Mouse (Mus musculus) C2C12 (cell line): ENCODE data around the gene Npr3. TPM values are rescaled to one million over a fixed set of nuclear protein-coding genes. Genes with fewer than 3 reads are reported as not detected.

Source experiments
- H3K27me3 ChIP-seq: one replicate; pipeline ENCODE4 v1.6.1; 2011; ENCODE audit not compliant: control insufficient read depth, insufficient read depth, insufficient read length
- H3K36me3 ChIP-seq: one replicate; pipeline ENCODE4 v1.6.1; 2011; ENCODE audit not compliant: control insufficient read depth, insufficient read depth
- H3K4me3 ChIP-seq: one replicate; pipeline ENCODE4 v1.5.1; 2011; ENCODE audit warnings: mild to moderate bottlenecking, control low read depth; ENCODE audit not compliant: poor library complexity, insufficient read depth, severe bottlenecking
- H3K79me2 ChIP-seq: one replicate; pipeline ENCODE4 v1.6.1; 2011; ENCODE audit not compliant: control insufficient read depth, insufficient read depth
- H3K79me3 ChIP-seq: one replicate; pipeline ENCODE4 v1.6.1; 2011; ENCODE audit warnings: low read depth, control low read depth
- H3ac ChIP-seq: one replicate; pipeline ENCODE3; 2011; ENCODE audit warnings: low read depth; ENCODE audit not compliant: control insufficient read depth, insufficient read length
- CEBPB ChIP-seq: IDR thresholded peaks from one replicate; pipeline ENCODE4 v1.6.1; 2011; ENCODE audit warnings: low read depth, mild to moderate bottlenecking, control low read depth, moderate library complexity
- CTCF ChIP-seq: IDR thresholded peaks from one replicate; pipeline ENCODE4 v1.5.1; 2011; ENCODE audit not compliant: control insufficient read depth, insufficient read depth, insufficient read length
- FOSL1 ChIP-seq: IDR thresholded peaks from one replicate; pipeline ENCODE4 v1.8.0; 2011; ENCODE audit warnings: mild to moderate bottlenecking, low read length; ENCODE audit not compliant: poor library complexity, insufficient read depth, severe bottlenecking
- MAX ChIP-seq: IDR thresholded peaks from one replicate; pipeline ENCODE4 v1.6.1; 2011; ENCODE audit warnings: mild to moderate bottlenecking, control low read depth
- MYOD1 ChIP-seq: IDR thresholded peaks from one replicate; pipeline ENCODE4 v1.6.1; 2011; ENCODE audit warnings: low read depth; ENCODE audit not compliant: control insufficient read depth, insufficient read length
- MYOG ChIP-seq: IDR thresholded peaks from one replicate; pipeline ENCODE4 v1.6.1; 2011; ENCODE audit not compliant: control insufficient read depth, insufficient read length; ENCODE audit errors: extremely low read depth
- USF1 ChIP-seq: IDR thresholded peaks from one replicate; pipeline ENCODE4 v1.6.1; 2011; ENCODE audit warnings: low read depth, mild to moderate bottlenecking, control low read depth, moderate library complexity
- polyA plus RNA-seq: library from polyadenylated mRNA; unstranded; fragments of >200 nt; fragmentation: generic; extraction: Trizol; gene quantifications from one replicate; pipeline ENCODE4 v1.2.1, GENCODE M21; 2012; ENCODE audit warnings: missing spikeins

Gene Npr3
- polyA plus RNA-seq, 1 experiment = 1.4 TPM

- Histone ChIP-seq H3K79me3 (no peaks in the 10 kb centered on the region), H3K27me3 (no peaks in the 10 kb centered on the region), H3K4me3 (no peak overlapping the region), H3K36me3 (no peaks in the 10 kb centered on the region), H3K79me2 (no peaks in the 10 kb centered on the region), H3ac (no peak overlapping the region)
- TF ChIP-seq USF1 (no peak), MAX (no peak)
Observed at GRCm38 (mm10) chr15:11897617-11898016, 9.5 kb downstream of the Npr3 start.

DNA sequence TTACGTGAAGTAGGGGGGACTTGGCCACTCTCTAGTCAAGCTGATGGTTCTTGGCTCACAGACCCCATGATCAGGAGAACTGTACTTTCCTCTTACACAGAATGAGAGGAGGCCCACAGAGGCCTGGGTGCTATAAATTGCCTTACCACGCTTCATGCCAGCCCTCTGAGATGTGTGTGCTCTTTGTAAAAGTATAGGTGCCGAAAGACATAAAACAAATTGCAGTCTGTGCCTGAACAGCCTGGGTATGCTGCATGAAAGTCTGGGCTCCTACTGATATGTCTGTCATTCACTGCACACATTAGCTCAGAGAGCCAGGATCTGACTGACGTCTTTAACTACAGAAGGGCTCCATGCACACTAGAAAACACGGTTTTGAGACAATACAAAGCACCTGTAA is 9.9 kb downstream of the Npr3 start:
- H3K36me3 ChIP-seq = no peaks in the 10 kb centered on the region
- TF ChIP-seq CEBPB (no peak), FOSL1 (no peak), USF1 (no peak), MYOG (no peak), CTCF (no peak), MYOD1 (no peak), MAX (no peak)
- no peak overlapping the region for H3ac ChIP-seq
- no peaks in the 10 kb centered on the region for H3K27me3 ChIP-seq
- no peaks in the 10 kb centered on the region for H3K79me2 ChIP-seq
- no peak overlapping the region for H3K4me3 ChIP-seq
- H3K79me3 ChIP-seq = no peaks in the 10 kb centered on the region

- no peaks in the 10 kb centered on the region for H3K79me2 ChIP-seq
- no peak overlapping the region for H3K4me3 ChIP-seq
- no peak overlapping the region for H3ac ChIP-seq
- no peaks in the 10 kb centered on the region for H3K79me3 ChIP-seq
- no peaks in the 10 kb centered on the region for H3K36me3 ChIP-seq
- no peaks in the 10 kb centered on the region for H3K27me3 ChIP-seq
- TF ChIP-seq MYOD1 = no peak
- TF ChIP-seq USF1 = no peak
- TF ChIP-seq FOSL1 = no peak
- TF ChIP-seq MAX = no peak
- no peak for TF ChIP-seq CTCF
- TF ChIP-seq MYOG = no peak
Observed at GRCm38 (mm10) chr15:11893969-11894368, 13.1 kb downstream of the Npr3 start.

DNA sequence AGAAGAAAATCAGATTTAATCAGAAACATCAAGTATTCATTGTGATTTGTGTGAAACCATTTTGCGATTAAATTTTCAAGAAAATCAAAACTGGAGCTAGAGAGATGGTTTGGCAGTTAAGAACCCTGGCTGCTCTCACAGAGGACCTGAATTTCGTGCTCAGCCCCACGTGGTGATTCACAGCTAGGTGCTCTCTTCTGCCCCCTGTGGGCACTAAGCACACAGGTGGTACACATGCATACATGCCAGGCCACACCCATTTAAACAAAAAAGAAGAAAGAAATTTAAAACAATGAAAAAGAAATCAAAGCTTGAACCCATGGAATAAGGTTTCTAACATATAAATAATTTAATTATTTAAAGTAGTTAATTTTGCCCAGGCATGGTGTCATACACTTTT is 15.7 kb downstream of the Npr3 start:
- Histone ChIP-seq H3K36me3 (no peaks in the 10 kb centered on the region), H3K27me3 (no peaks in the 10 kb centered on the region), H3ac (no peak overlapping the region), H3K79me2 (no peaks in the 10 kb centered on the region), H3K79me3 (no peaks in the 10 kb centered on the region), H3K4me3 (no peak overlapping the region)
- TF ChIP-seq USF1 (peak; percentile 46), CTCF (no peak)

DNA sequence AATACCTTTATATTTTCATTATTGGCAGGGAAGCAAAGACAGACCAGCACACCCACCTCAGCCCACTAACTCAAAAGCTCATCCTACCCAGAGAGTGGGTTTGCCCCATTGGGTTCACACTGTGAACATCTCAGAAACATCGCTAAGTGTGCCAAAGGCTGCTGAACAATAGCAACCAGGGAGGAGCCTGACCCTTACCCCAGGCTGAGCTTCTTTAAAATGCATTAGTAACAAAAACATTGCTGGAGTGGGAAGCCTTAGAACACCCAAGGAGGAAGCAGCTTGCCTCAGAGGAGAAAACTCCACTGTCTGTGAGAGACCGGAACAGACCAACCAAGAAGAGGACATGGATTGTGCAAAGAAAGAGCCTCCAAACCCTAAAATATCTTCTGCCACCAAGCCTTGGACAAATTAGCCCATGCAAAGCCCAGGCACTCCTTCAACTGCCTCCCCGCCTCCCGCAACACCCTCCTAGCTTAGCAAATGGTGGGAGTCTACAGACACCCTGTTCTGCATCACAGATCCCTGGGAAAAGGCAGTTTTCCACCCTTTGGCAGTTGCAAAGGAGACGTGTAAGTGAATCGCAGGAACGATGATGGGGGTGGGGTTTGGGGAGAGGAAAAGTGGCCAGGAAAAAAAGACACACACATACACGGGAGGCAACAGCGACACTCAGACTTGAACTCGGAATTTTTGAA is 24.4 kb downstream of the Npr3 start:
- no peaks in the 10 kb centered on the region for H3K79me2 ChIP-seq
- H3K36me3 ChIP-seq = no peaks in the 10 kb centered on the region
- no peaks in the 10 kb centered on the region for H3K79me3 ChIP-seq
- H3ac ChIP-seq = no peak overlapping the region
- TF ChIP-seq FOSL1 (no peak), CTCF (no peak), MYOD1 (no peak), MAX (no peak), CEBPB (no peak), USF1 (no peak), MYOG (no peak)
- no peaks in the 10 kb centered on the region for H3K27me3 ChIP-seq
- H3K4me3 ChIP-seq = no peak overlapping the region

GRCm38 (mm10) chr15:11881822-11882221 is 25.3 kb downstream of the Npr3 start:
- H3K27me3 ChIP-seq = no peaks in the 10 kb centered on the region
- H3K79me3 ChIP-seq = no peaks in the 10 kb centered on the region
- H3ac ChIP-seq = no peak overlapping the region
- no peaks in the 10 kb centered on the region for H3K79me2 ChIP-seq
- H3K4me3 ChIP-seq = no peak overlapping the region
- no peaks in the 10 kb centered on the region for H3K36me3 ChIP-seq
- TF ChIP-seq MAX (no peak), CEBPB (no peak), MYOD1 (no peak), MYOG (no peak), FOSL1 (no peak), CTCF (no peak), USF1 (no peak)

GRCm38 (mm10) chr15:11878334-11878733 is 28.8 kb downstream of the Npr3 start:
- no peaks in the 10 kb centered on the region for H3K36me3 ChIP-seq
- H3ac ChIP-seq = no peak overlapping the region
- H3K79me2 ChIP-seq = no peaks in the 10 kb centered on the region
- TF ChIP-seq CTCF (no peak), FOSL1 (no peak), USF1 (no peak), CEBPB (no peak), MAX (no peak), MYOG (no peak), MYOD1 (no peak)
- H3K4me3 ChIP-seq = no peak overlapping the region
- H3K27me3 ChIP-seq = no peaks in the 10 kb centered on the region
- no peaks in the 10 kb centered on the region for H3K79me3 ChIP-seq
